Mouse (Mus musculus): Measurements from ENCODE around the gene Sirt6.

The Sirt6 gene

GRCm38 (mm10) chr10:81592631-81593030 lies 35.0 kb downstream of the Sirt6 start:
- no peak for DNase-seq

- DNase-seq, result no peak
Measured at GRCm38 (mm10) chr10:81591846-81592245, 35.8 kb downstream of the Sirt6 start.

- DNase-seq, result no peak
Measured at GRCm38 (mm10) chr10:81588739-81589138, 38.9 kb downstream of the Sirt6 start.

- DNase-seq, result no peak
Measured at GRCm38 (mm10) chr10:81583347-81583746, 44.2 kb downstream of the Sirt6 start.

GRCm38 (mm10) chr10:81580441-81581070 lies 47.0 kb downstream of the Sirt6 start:
- DNase-seq, result peak in 1 of 2 experiments; percentile 39

GRCm38 (mm10) chr10:81579967-81580366 lies 47.6 kb downstream of the Sirt6 start:
- DNase-seq, result no peak

GRCm38 (mm10) chr10:81575695-81576094 lies 51.9 kb downstream of the Sirt6 start:
- DNase-seq, result peak in 1 of 2 experiments; percentile 54

GRCm38 (mm10) chr10:81575208-81575631 lies 52.4 kb downstream of the Sirt6 start:
- DNase-seq, result peak; percentile 57 to 71

- no peak for DNase-seq
Measured at GRCm38 (mm10) chr10:81574081-81575056, 53.2 kb downstream of the Sirt6 start, which contains the start of gene Tle2. Gene Tle2, plus strand, starts transcription at chr10:81574561.

- peak in 1 of 2 experiments; percentile 42 for DNase-seq
Measured at GRCm38 (mm10) chr10:81572975-81573374, 54.6 kb downstream of the Sirt6 start.

- no peak for DNase-seq
Measured at GRCm38 (mm10) chr10:81572133-81572671, 55.4 kb downstream of the Sirt6 start.

Data from kidney, postnatal 36 days (tissue).